Mouse (Mus musculus): ENCODE measurements around the gene Gm45140. TPM values are rescaled to one million over a fixed set of nuclear protein-coding genes. Genes with fewer than 3 reads are reported as not detected.
"Not testable (repeated sequence)": the region's sequence is repeated elsewhere in the genome, so short reads cannot be mapped to it uniquely, and the experiment has no call there.

Gm45140 gene
- polyA plus RNA-seq, 1 experiment from 2014 or later: 2.9 TPM

GRCm38 (mm10) chr6:87778294-87779173 lies 57.1 kb downstream of the Gm45140 start:
- Histone ChIP-seq H3K36me3 (replicated peaks) (no peaks in the 10 kb centered on the region), H3K9ac (no peak overlapping the region), H3K27ac (no peak overlapping the region), H3K9me3 (no peaks in the 10 kb centered on the region), H3K4me3 (no peak overlapping the region), H3K27me3 (replicated peaks) (no peaks in the 10 kb centered on the region), H3K4me1 (no peaks in the 10 kb centered on the region), H3K4me2 (no peak overlapping the region)
- no peak for ATAC-seq (replicated peaks)
- 76% methylated on average over 11 of the region's 11 CpGs for WGBS

- Histone ChIP-seq H3K4me2 (no peak within 1 kb of the TSS), H3K9ac (no peak within 1 kb of the TSS), H3K36me3 (replicated peaks) (no peaks in the 10 kb centered on the region), H3K27me3 (replicated peaks) (no peaks in the 10 kb centered on the region), H3K9me3 (no peaks in the 10 kb centered on the region), H3K4me3 (no peak within 1 kb of the TSS), H3K27ac (no peak within 1 kb of the TSS), H3K4me1 (no peaks in the 10 kb centered on the region)
- 74% methylated on average over 2 of the region's 2 CpGs for WGBS
- no peak for ATAC-seq (replicated peaks)
Measured at GRCm38 (mm10) chr6:87777842-87778241, 57.8 kb downstream of the Gm45140 start, which contains the start of gene Gp9. Gene Gp9, plus strand, starts transcription at chr6:87778072.

GRCm38 (mm10) chr6:87776663-87777062 lies 58.9 kb downstream of the Gm45140 start:
- no peak overlapping the region for H3K27ac ChIP-seq
- no peaks in the 10 kb centered on the region for H3K4me1 ChIP-seq
- H3K4me2 ChIP-seq: no peak overlapping the region
- WGBS: 86% methylated on average over 1 of the region's 1 CpGs
- H3K9ac ChIP-seq: no peak overlapping the region
- no peak for ATAC-seq (replicated peaks)
- H3K9me3 ChIP-seq: no peaks in the 10 kb centered on the region
- H3K36me3 ChIP-seq (replicated peaks): no peaks in the 10 kb centered on the region
- H3K27me3 ChIP-seq (replicated peaks): no peaks in the 10 kb centered on the region
- H3K4me3 ChIP-seq: no peak overlapping the region

- Histone ChIP-seq H3K36me3 (replicated peaks) (no peaks in the 10 kb centered on the region), H3K27ac (no peak overlapping the region), H3K4me1 (no peaks in the 10 kb centered on the region), H3K9ac (no peak overlapping the region), H3K4me2 (no peak overlapping the region), H3K9me3 (no peaks in the 10 kb centered on the region), H3K4me3 (no peak overlapping the region), H3K27me3 (replicated peaks) (no peaks in the 10 kb centered on the region)
- WGBS: 71% methylated on average over 3 of the region's 3 CpGs
- ATAC-seq (replicated peaks): no peak
Measured at GRCm38 (mm10) chr6:87775588-87776245, 59.9 kb downstream of the Gm45140 start.

- 87% methylated on average over 9 of the region's 9 CpGs for WGBS
- H3K27ac ChIP-seq: no peak overlapping the region
- no peak overlapping the region for H3K4me2 ChIP-seq
- no peaks in the 10 kb centered on the region for H3K36me3 ChIP-seq (replicated peaks)
- no peak overlapping the region for H3K9ac ChIP-seq
- H3K27me3 ChIP-seq (replicated peaks): no peaks in the 10 kb centered on the region
- no peaks in the 10 kb centered on the region for H3K4me1 ChIP-seq
- H3K4me3 ChIP-seq: no peak overlapping the region
- no peaks in the 10 kb centered on the region for H3K9me3 ChIP-seq
- ATAC-seq (replicated peaks): no peak
Measured at GRCm38 (mm10) chr6:87774909-87775308, 60.7 kb downstream of the Gm45140 start.

GRCm38 (mm10) chr6:87774466-87774865 lies 61.1 kb downstream of the Gm45140 start:
- Histone ChIP-seq H3K4me3 (no peak overlapping the region), H3K36me3 (replicated peaks) (no peaks in the 10 kb centered on the region), H3K4me1 (no peaks in the 10 kb centered on the region), H3K4me2 (no peak overlapping the region), H3K27ac (no peak overlapping the region), H3K27me3 (replicated peaks) (no peaks in the 10 kb centered on the region), H3K9ac (no peak overlapping the region), H3K9me3 (no peaks in the 10 kb centered on the region)
- 52% methylated on average over 1 of the region's 1 CpGs for WGBS
- no peak for ATAC-seq (replicated peaks)

GRCm38 (mm10) chr6:87770626-87771025 lies 65.0 kb downstream of the Gm45140 start:
- WGBS: 56% methylated on average over 8 of the region's 8 CpGs
- Histone ChIP-seq H3K9me3 (no peaks in the 10 kb centered on the region), H3K27me3 (replicated peaks) (no peaks in the 10 kb centered on the region), H3K36me3 (replicated peaks) (no peaks in the 10 kb centered on the region), H3K4me1 (no peaks in the 10 kb centered on the region), H3K4me3 (no peak overlapping the region), H3K27ac (no peak overlapping the region), H3K9ac (no peak overlapping the region), H3K4me2 (no peak overlapping the region)
- no peak for ATAC-seq (replicated peaks)

GRCm38 (mm10) chr6:87764296-87764695 lies 71.3 kb downstream of the Gm45140 start:
- 89% methylated on average over 2 of the region's 2 CpGs for WGBS
- H3K36me3 ChIP-seq (replicated peaks); H3K4me1 ChIP-seq; H3K9ac ChIP-seq; H3K4me3 ChIP-seq; H3K4me2 ChIP-seq; H3K9me3 ChIP-seq; H3K27ac ChIP-seq; H3K27me3 ChIP-seq (replicated peaks); ATAC-seq (replicated peaks): not testable (repeated sequence)

- H3K9me3 ChIP-seq: no peaks in the 10 kb centered on the region
- no peak for ATAC-seq (replicated peaks)
- H3K27me3 ChIP-seq (replicated peaks): no peaks in the 10 kb centered on the region
- H3K36me3 ChIP-seq (replicated peaks): no peaks in the 10 kb centered on the region
- H3K9ac ChIP-seq: no peak overlapping the region
- H3K4me2 ChIP-seq: no peak overlapping the region
- H3K4me1 ChIP-seq: no peaks in the 10 kb centered on the region
- H3K27ac ChIP-seq: no peak overlapping the region
- no peak overlapping the region for H3K4me3 ChIP-seq
- WGBS: 69% methylated on average over 4 of the region's 4 CpGs
Measured at GRCm38 (mm10) chr6:87763376-87764280, 72.0 kb downstream of the Gm45140 start.

GRCm38 (mm10) chr6:87762161-87762560 lies 73.4 kb downstream of the Gm45140 start:
- H3K27me3 ChIP-seq (replicated peaks): no peaks in the 10 kb centered on the region
- no peak for ATAC-seq (replicated peaks)
- H3K4me3 ChIP-seq: no peak overlapping the region
- no peaks in the 10 kb centered on the region for H3K36me3 ChIP-seq (replicated peaks)
- no peak overlapping the region for H3K4me2 ChIP-seq
- no peak overlapping the region for H3K27ac ChIP-seq
- no peaks in the 10 kb centered on the region for H3K4me1 ChIP-seq
- no peaks in the 10 kb centered on the region for H3K9me3 ChIP-seq
- 91% methylated on average over 5 of the region's 5 CpGs for WGBS
- H3K9ac ChIP-seq: no peak overlapping the region

GRCm38 (mm10) chr6:87759850-87760249 lies 75.7 kb downstream of the Gm45140 start:
- no peaks in the 10 kb centered on the region for H3K36me3 ChIP-seq (replicated peaks)
- ATAC-seq (replicated peaks): no peak
- H3K9me3 ChIP-seq: no peaks in the 10 kb centered on the region
- H3K27ac ChIP-seq: no peak overlapping the region
- no peaks in the 10 kb centered on the region for H3K27me3 ChIP-seq (replicated peaks)
- no peaks in the 10 kb centered on the region for H3K4me1 ChIP-seq
- H3K4me3 ChIP-seq: no peak overlapping the region
- WGBS: 82% methylated on average over 3 of the region's 3 CpGs
- no peak overlapping the region for H3K4me2 ChIP-seq
- H3K9ac ChIP-seq: no peak overlapping the region

GRCm38 (mm10) chr6:87759404-87759803 lies 76.2 kb downstream of the Gm45140 start:
- ATAC-seq (replicated peaks): no peak
- Histone ChIP-seq H3K36me3 (replicated peaks) (no peaks in the 10 kb centered on the region), H3K9ac (no peak overlapping the region), H3K4me2 (no peak overlapping the region), H3K27ac (no peak overlapping the region), H3K9me3 (no peaks in the 10 kb centered on the region), H3K4me3 (no peak overlapping the region), H3K4me1 (no peaks in the 10 kb centered on the region), H3K27me3 (replicated peaks) (no peaks in the 10 kb centered on the region)
- WGBS: 56% methylated on average over 3 of the region's 3 CpGs
